Comparison of ENCODE assay signal across 7 mouse cellular contexts in genomic region chr10:68165709-68166694, GRCm38 (mm10).
A peak's percentile ranks its signal among the peaks of the same experiment; 100 is the strongest.
DNase-seq lines count a peak whose midpoint lies in the region; ATAC-seq and TF ChIP-seq lines count a peak whose summit lies in the region.

No protein-coding gene starts in this region.

- in situ Hi-C loops in Patski (cut with MboI; ENCODE audit: low pct_unique_long_range_greater_than_20kb) = loop anchor here (5.0 to 25.0 kb wide), 3 partner anchors 81 to 296 kb away; partner anchors contain the start of gene Arid5b

- CTCF ChIA-PET in Patski (lab: Charles Lee) = interaction anchor here (0.7 to 1.9 kb wide), 5 partner anchors 9 to 789 kb away, joined by 3 to 7 read pairs (median 3); no protein-coding TSS in a partner anchor

- H3K27me3 ChIP-seq in Patski = no peaks in the 10 kb centered on the region
- no peaks in the 10 kb centered on the region for H3K27me3 ChIP-seq in heart, postnatal 0 days (ENCODE audit: control insufficient read depth, insufficient read depth, low read length)

- TF ChIP-seq EP300 in heart, postnatal 0 days (IDR thresholded peaks at IDR 0.05; ENCODE audit: low read depth) = no peak

- TF ChIP-seq CTCF in Patski (IDR thresholded peaks at IDR 0.05) = no peak
- no peak for TF ChIP-seq CTCF in heart, postnatal 0 days (IDR thresholded peaks at IDR 0.05; ENCODE audit: low read depth)

- 67% methylated on average over 10 of the region's 10 CpGs for WGBS in heart, postnatal 0 days

- no peak overlapping the region for H3K4me2 ChIP-seq in heart, postnatal 0 days (ENCODE audit: low read depth, low read length)

- peak; percentile 32 for DNase-seq in CD4-positive, CD25-positive, alpha-beta regulatory T cell, adult 2 months (ENCODE audit: low read depth, low spot score)
- peak; percentile 86 for DNase-seq in Patski (ENCODE audit: low read depth, low spot score)
- DNase-seq in heart, postnatal 0 days (ENCODE audit: low spot score) = peak; percentile 44
- peak; percentile 45 for DNase-seq in kidney, postnatal 10 days
- DNase-seq in adrenal gland, postnatal 25 days = no peak
- DNase-seq in left cerebral cortex, adult 9 months (ENCODE audit: low spot score in 2 of 2) = no peak

- H3K4me1 ChIP-seq in heart, postnatal 0 days (ENCODE audit: control insufficient read depth, insufficient read depth) = peaks cover 42% of the 10 kb centered on the region

- H3K9ac ChIP-seq in heart, postnatal 0 days (replicated peaks; ENCODE audit: low read depth, low read length) = no peak overlapping the region

- H3K4me3 ChIP-seq in heart, postnatal 0 days (ENCODE audit: low read depth, low read length) = no peak overlapping the region

- H3K9me3 ChIP-seq in heart, postnatal 0 days (replicated peaks; ENCODE audit: control insufficient read depth, low read length) = no peaks in the 10 kb centered on the region

- H3K36me3 ChIP-seq in heart, postnatal 0 days (replicated peaks; ENCODE audit: control insufficient read depth, insufficient read depth, low read length) = no peaks in the 10 kb centered on the region

- H3K27ac ChIP-seq in heart, postnatal 0 days (ENCODE audit: low read depth) = peak overlapping the region; percentile 89

- ATAC-seq in Patski = peak; percentile 79
- ATAC-seq in heart, postnatal 0 days (ENCODE audit: insufficient read depth, low read depth) = no peak
- ATAC-seq in monocyte, adult 5-6 weeks (replicated peaks; ENCODE audit: insufficient number of reproducible peaks, low FRiP score, low TSS enrichment, poor library complexity, severe bottlenecking) = no peak

- POLR2A ChIA-PET in Patski (lab: Charles Lee) = interaction anchor here (0.6 to 1.7 kb wide), 9 partner anchors 9 to 634 kb away, joined by 3 to 10 read pairs (median 4); no protein-coding TSS in a partner anchor

Comparison
In these comparisons a context has a peak if more than half of its experiments do, and no peak if none do; other contexts are left out.
1. DNase-seq: peak in CD4-positive, CD25-positive, alpha-beta regulatory T cell, adult 2 months (single experiment), Patski (single experiment), heart, postnatal 0 days (single experiment) and kidney, postnatal 10 days (single experiment); none in adrenal gland, postnatal 25 days (single experiment) and left cerebral cortex, adult 9 months (0 of 2).